Mouse (Mus musculus) limb, embryonic 15.5 days (tissue): ENCODE measurements around the gene Ctdspl2. TPM values are rescaled to one million over a fixed set of nuclear protein-coding genes. Genes with fewer than 3 reads are reported as not detected.

Source experiments
- microRNA-seq: library from miRNA; unstranded; fragments of <30 nt; microRNA quantifications from one replicate; pipeline ENCODE4, GENCODE M21; 2016
- polyA plus RNA-seq: library from polyadenylated mRNA; unstranded; fragments of >200 nt; fragmentation: Nextera tagmentation; extraction: Ambion mirVana; gene quantifications from 2 replicates; pipeline ENCODE4 v1.2.1, GENCODE M21; 2015

The Ctdspl2 gene
- polyA plus RNA-seq, 1 experiment from 2014 or later, result 53.3 TPM

Small RNA genes lying within 50 kb of the gene (microRNA-seq; reads per million reads assigned to microRNA genes)
- gene Gm47314, result not detected

Other genes starting within 250 kb of the Ctdspl2 start
- 0.78 and 0.81 TPM in 2 replicates for gene Frmd5, start 148.9 kb upstream of the Ctdspl2 start, polyA plus RNA-seq
- gene Casc4, start 89.0 kb upstream of the Ctdspl2 start, polyA plus RNA-seq, result 21.9 and 23.4 TPM in 2 replicates
- gene Mageb3, start 91 bp downstream of the Ctdspl2 start, polyA plus RNA-seq, result 0.22 TPM in 1 of 2 replicates, not detected in the other
- gene Eif3j1, start 72.5 kb downstream of the Ctdspl2 start, polyA plus RNA-seq, result 11.1 and 11.5 TPM in 2 replicates
- 7.3 and 7.5 TPM in 2 replicates for gene Spg11, start 162.4 kb downstream of the Ctdspl2 start, polyA plus RNA-seq
- 344 and 349 TPM in 2 replicates for gene B2m, start 191.7 kb downstream of the Ctdspl2 start, polyA plus RNA-seq
- 0.10 TPM in 1 of 2 replicates, not detected in the other for gene Trim69, start 204.7 kb downstream of the Ctdspl2 start, polyA plus RNA-seq
- not detected in 2 replicates for gene Patl2, start 230.2 kb downstream of the Ctdspl2 start, polyA plus RNA-seq
- gene Terb2, start 230.3 kb downstream of the Ctdspl2 start, polyA plus RNA-seq, result not detected in 2 replicates